Comparison of ENCODE assay signal across 7 mouse cellular contexts in the genomic region with DNA sequence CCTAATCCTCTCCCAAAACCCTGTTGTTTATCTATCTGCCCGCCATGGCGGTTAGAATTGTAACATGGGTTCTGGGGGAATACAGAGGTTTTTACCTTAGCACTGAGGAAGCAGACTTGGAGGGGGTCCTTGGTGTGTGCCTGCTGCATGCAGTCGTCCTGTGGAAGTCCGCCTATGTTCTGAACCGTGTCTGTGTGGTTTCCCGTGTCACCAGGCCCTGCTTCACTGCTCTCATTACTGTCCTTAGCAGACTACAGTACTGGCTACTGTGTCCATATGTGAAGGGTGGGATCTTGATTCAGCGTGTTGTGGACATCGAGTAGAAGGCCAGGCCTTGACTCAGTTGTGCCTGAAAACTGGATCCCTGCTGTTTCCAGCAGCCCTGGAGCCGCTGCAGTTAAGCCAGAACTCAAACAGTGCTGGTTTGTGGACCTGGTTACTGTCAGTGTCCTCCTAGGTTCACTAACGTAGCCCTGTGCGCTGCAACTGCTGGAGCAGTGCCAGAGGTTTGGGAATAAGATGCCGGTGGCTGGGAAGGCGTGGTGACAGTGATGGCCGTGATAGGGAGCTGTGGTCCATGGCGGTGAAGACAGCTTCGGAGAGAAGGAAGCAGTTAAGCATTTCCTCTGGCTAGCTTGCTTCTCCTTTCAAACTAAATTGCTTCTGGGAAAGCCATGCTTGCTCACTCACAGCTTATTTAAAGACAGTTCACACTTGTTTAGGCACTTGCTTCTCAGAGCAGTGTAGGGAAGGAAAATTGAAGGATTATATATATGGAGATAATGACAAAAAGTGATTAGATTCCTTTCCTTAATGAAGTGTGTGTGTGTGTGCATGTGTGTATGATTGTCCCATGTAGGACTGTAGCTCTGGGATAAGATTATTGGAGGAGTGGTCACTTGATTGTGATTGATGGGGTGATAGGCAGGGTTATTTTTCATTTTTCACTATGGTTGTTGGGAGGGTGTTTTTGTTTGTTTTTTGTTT. TPM values are rescaled to one million over a fixed set of nuclear protein-coding genes. Genes with fewer than 3 reads are reported as not detected.
A peak's percentile ranks its signal among the peaks of the same experiment; 100 is the strongest.
DNase-seq lines count a peak whose midpoint lies in the region; ATAC-seq and TF ChIP-seq lines count a peak whose summit lies in the region.

No protein-coding gene starts in this region.

- 25% methylated on average over 16 of the region's 16 CpGs for WGBS in lung, embryonic 16.5 days

- peak overlapping the region; percentile 32 for H3K4me2 ChIP-seq in lung, embryonic 16.5 days (ENCODE audit: low read depth, low read length)

- no peak for TF ChIP-seq CTCF in G1E (IDR thresholded peaks at IDR 0.05; ENCODE audit: low read depth, low read length)
- no peak for TF ChIP-seq CTCF in gastrocnemius, adult 2 months (IDR thresholded peaks at IDR 0.05)

- H3K9me3 ChIP-seq in G1E (replicated peaks), result no peaks in the 10 kb centered on the region
- H3K9me3 ChIP-seq in lung, embryonic 16.5 days (ENCODE audit: control insufficient read depth, low read length), result no peaks in the 10 kb centered on the region

- H3K4me3 ChIP-seq in G1E (ENCODE audit: low read depth, low read length), result peak overlapping the region; percentile 8; the same call in 1 of the 2 replicates
- peak overlapping the region; percentile 13 for H3K4me3 ChIP-seq in gastrocnemius, adult 2 months
- H3K4me3 ChIP-seq in lung, embryonic 16.5 days (ENCODE audit: low read length), result no peak overlapping the region

- peaks cover 76% of the 10 kb centered on the region for H3K4me1 ChIP-seq in G1E (ENCODE audit: insufficient read depth, low read depth, low read length)
- H3K4me1 ChIP-seq in lung, embryonic 16.5 days (replicated peaks; ENCODE audit: control insufficient read depth, insufficient read depth, low read length), result peaks cover 58% of the 10 kb centered on the region

- intact Hi-C loops in gastrocnemius, adult 2 months (cut with DNase I), result no loop called here

- H3K27me3 ChIP-seq in G1E (ENCODE audit: insufficient read depth, low read length), result no peaks in the 10 kb centered on the region
- H3K27me3 ChIP-seq in lung, embryonic 16.5 days (ENCODE audit: control insufficient read depth, insufficient read depth, low read depth, low read length), result no peaks in the 10 kb centered on the region

- peak overlapping the region; percentile 36 for H3K9ac ChIP-seq in lung, embryonic 16.5 days (ENCODE audit: low read length)

- DNase-seq in G1E (ENCODE audit: low spot score) (no peak), ZHBTc4 (ENCODE audit: low read depth, low spot score) (peak; percentile 33)
- DNase-seq in gastrocnemius, adult 2 months, result peak; percentile 78
- DNase-seq in kidney, adult 18-20 months, result peak; percentile 51
- no peak for DNase-seq in right cerebral cortex, postnatal 10 days (ENCODE audit: low spot score in 2 of 2)
- DNase-seq in spleen, postnatal 36 days (ENCODE audit: low spot score in 2 of 2), result no peak

- H3K27ac ChIP-seq in gastrocnemius, adult 2 months, result peak overlapping the region; percentile 33
- H3K27ac ChIP-seq in lung, embryonic 16.5 days (ENCODE audit: low read length), result peak overlapping the region; percentile 70

- no peak for ATAC-seq in G1E (ENCODE audit: extremely low read depth, insufficient number of reproducible peaks, low FRiP score, poor library complexity, severe bottlenecking)
- peak; percentile 65 for ATAC-seq in lung, embryonic 16.5 days (ENCODE audit: low read depth)

- H3K36me3 ChIP-seq in G1E (replicated peaks), result peaks cover 45% of the 10 kb centered on the region
- no peaks in the 10 kb centered on the region for H3K36me3 ChIP-seq in lung, embryonic 16.5 days (ENCODE audit: control insufficient read depth, insufficient read depth, low read length)

RNA-seq across cellular contexts. Expression of a gene that starts 6.4 kb away (rescaled TPM):
- total RNA-seq in G1E (2014; fragmentation: Nextera tagmentation) (110 and 117 TPM in 2 replicates), G1E (2017) (80.1 and 86.5 TPM in 2 replicates)
- polyA plus RNA-seq in G1E (2012), result 11.0 and 17.1 TPM in 2 replicates
- total RNA-seq in gastrocnemius, adult 2 months (2021), result 10 to 100 TPM; 47.6 to 51.4 TPM
- 18.4 and 20.3 TPM in 2 replicates for polyA plus RNA-seq in lung, embryonic 16.5 days (2015; fragmentation: Nextera tagmentation; extraction: Ambion mirVana)

Comparison
In these comparisons a context has a peak if more than half of its experiments do, and no peak if none do; other contexts are left out.
1. DNase-seq: peak in ZHBTc4 (single experiment), gastrocnemius, adult 2 months (single experiment) and kidney, adult 18-20 months (single experiment); none in G1E (single experiment), right cerebral cortex, postnatal 10 days (0 of 2) and spleen, postnatal 36 days (0 of 2).